Mouse (Mus musculus) kidney, postnatal 0 days (tissue): ENCODE measurements around the gene Atp13a5. TPM values are rescaled to one million over a fixed set of nuclear protein-coding genes. Genes with fewer than 3 reads are reported as not detected.

Source experiments
- ATAC-seq: fragments of 200-750 bp; cut with Nextera tagmentation; replicated peaks from 2 replicates; pipeline ENCODE4 v1.8.0; 2017; ENCODE audit warnings: low read depth, moderate number of reproducible peaks, moderate TSS enrichment, moderate library complexity; ENCODE audit not compliant: low FRiP score
- DNase-seq: peaks from one replicate; pipeline ENCODE4 v3.0.0-alpha.2; 2016; ENCODE audit warnings: low spot score
- H3K27ac ChIP-seq: fragments of 300-500 bp; sonication (generic); 2 replicates; pipeline ENCODE4 v1.5.1; 2014; ENCODE audit warnings: mild to moderate bottlenecking
- H3K27me3 ChIP-seq: fragments of 300-500 bp; sonication (generic); 2 replicates; pipeline ENCODE4 v1.6.1; 2014; ENCODE audit warnings: low read length, mixed read lengths; ENCODE audit not compliant: insufficient read depth
- H3K36me3 ChIP-seq: fragments of 300-500 bp; sonication (generic); 2 replicates; pipeline ENCODE4 v1.6.1; 2014; ENCODE audit warnings: low read length, mixed read lengths; ENCODE audit not compliant: insufficient read depth
- H3K4me1 ChIP-seq: fragments of 300-500 bp; sonication (generic); replicated peaks from 2 replicates; pipeline ENCODE4 v1.6.1; 2014; ENCODE audit warnings: antibody characterized with exemption, low read length, mixed read lengths; ENCODE audit not compliant: insufficient read depth
- H3K4me2 ChIP-seq: fragments of 300-500 bp; sonication (generic); 2 replicates; pipeline ENCODE4 v1.6.1; 2014; ENCODE audit warnings: mild to moderate bottlenecking, low read length, moderate library complexity, mixed read lengths
- H3K4me3 ChIP-seq: fragments of 300-500 bp; sonication (generic); replicated peaks from 2 replicates; pipeline ENCODE4 v1.5.1; 2014; ENCODE audit warnings: low read depth, low read length
- H3K9ac ChIP-seq: fragments of 300-500 bp; sonication (generic); 2 replicates; pipeline ENCODE4 v1.6.1; 2014; ENCODE audit warnings: low read depth, low read length
- H3K9me3 ChIP-seq: fragments of 300-500 bp; sonication (generic); replicated peaks from 2 replicates; pipeline ENCODE4 v1.6.1; 2016; ENCODE audit warnings: low read length, inconsistent platforms, mixed read lengths
- CTCF ChIP-seq: IDR thresholded peaks from 2 replicates; pipeline ENCODE4 v1.5.1; 2016; ENCODE audit warnings: antibody characterized with exemption, low read depth, mild to moderate bottlenecking, moderate library complexity
- WGBS: fragments of 180-500 bp; shearing (Covaris S2); extraction: QIAGEN DNeasy Blood & Tissue Kit; methylation state at CpG from one replicate; pipeline ENCODE4 v1.1.7; 2014; 5-methylcytosine and 5-hydroxymethylcytosine counted together
- polyA plus RNA-seq: library from polyadenylated mRNA; unstranded; fragments of >200 nt; fragmentation: Nextera tagmentation; extraction: Ambion mirVana; gene quantifications from 2 replicates; pipeline ENCODE4 v1.2.1, GENCODE M21; 2015

Gene Atp13a5
- polyA plus RNA-seq, 1 experiment from 2014 or later, result not detected

- 45% methylated on average over 9 of the region's 9 CpGs for WGBS
- ATAC-seq, result peak; percentile 54
These were observed 80.9 kb downstream of the Atp13a5 start for GRCm38 (mm10) chr16:29297555-29298021.

GRCm38 (mm10) chr16:29280691-29281090, 97.8 kb downstream of the Atp13a5 start:
- no peak for DNase-seq
- Histone ChIP-seq H3K4me2 (no peak overlapping the region), H3K4me1 (no peaks in the 10 kb centered on the region), H3K9me3 (no peaks in the 10 kb centered on the region), H3K36me3 (no peaks in the 10 kb centered on the region), H3K4me3 (no peak overlapping the region), H3K9ac (no peak overlapping the region), H3K27ac (no peak overlapping the region), H3K27me3 (no peaks in the 10 kb centered on the region)
- WGBS, result 73% methylated on average over 5 of the region's 5 CpGs
- no peak for TF ChIP-seq CTCF
- no peak for ATAC-seq

More at GRCm38 (mm10) chr16:29297555-29298021, 80.9 kb downstream of the Atp13a5 start:
- no peaks in the 10 kb centered on the region for H3K4me1 ChIP-seq
- no peak overlapping the region for H3K4me3 ChIP-seq
- no peak overlapping the region for H3K9ac ChIP-seq
- TF ChIP-seq CTCF, result no peak
- H3K4me2 ChIP-seq, result no peak overlapping the region
- no peaks in the 10 kb centered on the region for H3K27me3 ChIP-seq
- H3K27ac ChIP-seq, result no peak overlapping the region
- peak; percentile 65 for DNase-seq
- H3K9me3 ChIP-seq, result no peaks in the 10 kb centered on the region
- H3K36me3 ChIP-seq, result no peaks in the 10 kb centered on the region

- ATAC-seq (no peak), DNase-seq (no peak)
- no peaks in the 10 kb centered on the region for H3K27me3 ChIP-seq
- H3K9me3 ChIP-seq, result no peaks in the 10 kb centered on the region
- 52% methylated on average over 4 of the region's 4 CpGs for WGBS
- no peak overlapping the region for H3K27ac ChIP-seq
- H3K4me1 ChIP-seq, result no peaks in the 10 kb centered on the region
- no peak overlapping the region for H3K4me3 ChIP-seq
- no peak overlapping the region for H3K4me2 ChIP-seq
- TF ChIP-seq CTCF, result no peak
- no peak overlapping the region for H3K9ac ChIP-seq
- H3K36me3 ChIP-seq, result no peaks in the 10 kb centered on the region
These were observed 124.2 kb downstream of the Atp13a5 start for GRCm38 (mm10) chr16:29254325-29254724.

GRCm38 (mm10) chr16:29235951-29236350, 142.6 kb downstream of the Atp13a5 start:
- 68% methylated on average over 5 of the region's 5 CpGs for WGBS
- no peak for DNase-seq
- TF ChIP-seq CTCF, result no peak

GRCm38 (mm10) chr16:29216395-29217295, 161.9 kb downstream of the Atp13a5 start:
- DNase-seq, result no peak
- Histone ChIP-seq H3K27me3 (no peaks in the 10 kb centered on the region), H3K9ac (no peak overlapping the region), H3K36me3 (no peaks in the 10 kb centered on the region), H3K9me3 (no peaks in the 10 kb centered on the region), H3K4me2 (no peak overlapping the region), H3K4me3 (no peak overlapping the region), H3K4me1 (no peaks in the 10 kb centered on the region), H3K27ac (no peak overlapping the region)
- no peak for TF ChIP-seq CTCF
- WGBS, result 80% methylated on average over 5 of the region's 5 CpGs
- no peak for ATAC-seq

More at GRCm38 (mm10) chr16:29235951-29236350, 142.6 kb downstream of the Atp13a5 start:
- Histone ChIP-seq H3K4me2 (no peak overlapping the region), H3K9me3 (no peaks in the 10 kb centered on the region), H3K36me3 (no peaks in the 10 kb centered on the region), H3K27me3 (no peaks in the 10 kb centered on the region), H3K27ac (no peak overlapping the region), H3K4me1 (no peaks in the 10 kb centered on the region), H3K4me3 (no peak overlapping the region), H3K9ac (no peak overlapping the region)
- no peak for ATAC-seq

GRCm38 (mm10) chr16:29209605-29210411, 168.7 kb downstream of the Atp13a5 start, which contains the start of gene Hrasls:
Gene Hrasls, plus strand, starts transcription at chr16:29209695.
- H3K27ac ChIP-seq, result no peak within 1 kb of the TSS
- H3K9me3 ChIP-seq, result no peaks in the 10 kb centered on the region
- WGBS, result 2% methylated on average over 39 of the region's 39 CpGs
- peaks cover 7% of the 10 kb centered on the region; the same call in 1 of the 2 replicates for H3K27me3 ChIP-seq
- H3K36me3 ChIP-seq, result no peaks in the 10 kb centered on the region
- 0 out of 2 replicates have a peak within 1 kb of the TSS, but pooled peaks have one; percentile 15 for H3K9ac ChIP-seq
- no peak for TF ChIP-seq CTCF
- ATAC-seq, result peak; percentile 88
- DNase-seq, result peak; percentile 48
- no peaks in the 10 kb centered on the region for H3K4me1 ChIP-seq
- peak within 1 kb of the TSS; percentile 28 for H3K4me3 ChIP-seq
- H3K4me2 ChIP-seq, result peak within 1 kb of the TSS; percentile 66
